Mouse (Mus musculus) bone marrow, adult 2 months (tissue): ENCODE measurements around the gene Trim71. TPM values are rescaled to one million over a fixed set of nuclear protein-coding genes. Genes with fewer than 3 reads are reported as not detected.

Experiments
- H3K27ac ChIP-seq: fragments of 200-500 bp; 2 replicates; pipeline ENCODE4 v1.5.1; 2012; ENCODE audit warnings: low read depth, mild to moderate bottlenecking, control low read depth, inconsistent platforms, low read length; ENCODE audit not compliant: control insufficient read depth, poor library complexity, insufficient read depth
- H3K4me1 ChIP-seq: fragments of 200-500 bp; 2 replicates; pipeline ENCODE4 v1.6.1; 2011; ENCODE audit warnings: low read length; ENCODE audit not compliant: control insufficient read depth, insufficient read depth
- H3K4me3 ChIP-seq: fragments of 200-500 bp; replicated peaks from 2 replicates; pipeline ENCODE3; 2011; ENCODE audit warnings: mild to moderate bottlenecking, low read depth, low read length, control low read depth; ENCODE audit not compliant: control insufficient read depth
- CTCF ChIP-seq: fragments of 200-500 bp; IDR thresholded peaks from 2 replicates; pipeline ENCODE4 v1.5.1; 2011; ENCODE audit warnings: low read length, control low read depth; ENCODE audit not compliant: control insufficient read depth, insufficient read depth
- POLR2A ChIP-seq: fragments of 200-500 bp; IDR thresholded peaks from 2 replicates; pipeline ENCODE4 v1.6.1; 2011; ENCODE audit warnings: low read depth, mild to moderate bottlenecking, control low read depth, low read length, borderline replicate concordance; ENCODE audit not compliant: control insufficient read depth
- WGBS: fragments of 180-500 bp; shearing (Covaris S2); methylation state at CpG from one replicate; pipeline ENCODE4 v1.1.7; 2018; 5-methylcytosine and 5-hydroxymethylcytosine counted together
- polyA plus RNA-seq: library from polyadenylated mRNA; stranded (reverse); fragments of >200 nt; gene quantifications from 2 replicates; pipeline ENCODE4 v1.2.4, GENCODE M21; 2011; ENCODE audit warnings: low replicate concordance; ENCODE audit not compliant: missing spikeins, insufficient read depth, insufficient read length

Trim71 gene
- polyA plus RNA-seq, 1 experiment = 4.1 TPM

DNA sequence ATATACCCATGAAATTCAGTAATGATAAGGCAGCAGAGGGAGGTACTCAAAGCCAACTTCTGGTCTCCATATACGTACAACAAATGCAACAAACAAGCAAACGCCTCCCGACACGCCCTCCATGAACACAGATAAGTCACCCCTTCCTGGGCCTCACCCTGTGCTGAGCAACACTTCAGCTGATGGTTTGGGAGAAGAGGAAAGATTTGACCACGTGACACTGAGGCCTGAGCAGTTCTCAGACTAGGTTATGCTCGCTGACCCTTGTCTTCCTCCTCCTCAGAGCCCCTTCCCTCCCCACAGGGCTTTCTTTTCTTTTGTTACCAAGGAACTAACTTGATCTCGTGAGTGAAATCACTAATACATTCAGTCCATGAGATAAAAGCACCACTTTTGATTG lies 97.3 kb downstream of the Trim71 start:
- H3K4me3 ChIP-seq = no peak overlapping the region
- H3K4me1 ChIP-seq = no peaks in the 10 kb centered on the region
- 72% methylated on average over 7 of the region's 7 CpGs for WGBS
- H3K27ac ChIP-seq = no peak overlapping the region
- TF ChIP-seq POLR2A (no peak), CTCF (no peak)

DNA sequence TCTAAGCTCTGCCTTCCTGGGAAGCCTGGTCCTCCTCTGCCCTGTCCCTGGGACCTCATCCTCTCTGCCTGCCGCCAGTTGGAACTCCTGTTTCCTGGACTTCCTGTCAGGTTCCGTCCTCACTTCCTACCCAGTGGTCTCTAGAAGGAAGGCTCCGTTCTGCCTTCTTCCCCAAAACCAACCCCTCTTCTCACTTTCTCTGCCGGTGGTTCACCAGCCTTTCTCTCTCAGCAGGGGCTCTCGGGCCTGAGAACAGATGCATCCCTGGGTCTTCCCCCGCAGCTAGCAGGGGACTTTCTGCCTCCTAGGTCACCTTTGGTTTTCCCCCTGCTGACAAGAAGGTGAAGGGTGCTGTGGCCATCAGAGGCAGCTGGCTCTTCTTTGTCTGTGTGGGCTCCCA lies 98.7 kb downstream of the Trim71 start:
- no peaks in the 10 kb centered on the region for H3K4me1 ChIP-seq
- TF ChIP-seq CTCF (no peak), POLR2A (no peak)
- H3K27ac ChIP-seq = no peak overlapping the region
- no peak overlapping the region for H3K4me3 ChIP-seq
- 46% methylated on average over 6 of the region's 6 CpGs for WGBS

DNA sequence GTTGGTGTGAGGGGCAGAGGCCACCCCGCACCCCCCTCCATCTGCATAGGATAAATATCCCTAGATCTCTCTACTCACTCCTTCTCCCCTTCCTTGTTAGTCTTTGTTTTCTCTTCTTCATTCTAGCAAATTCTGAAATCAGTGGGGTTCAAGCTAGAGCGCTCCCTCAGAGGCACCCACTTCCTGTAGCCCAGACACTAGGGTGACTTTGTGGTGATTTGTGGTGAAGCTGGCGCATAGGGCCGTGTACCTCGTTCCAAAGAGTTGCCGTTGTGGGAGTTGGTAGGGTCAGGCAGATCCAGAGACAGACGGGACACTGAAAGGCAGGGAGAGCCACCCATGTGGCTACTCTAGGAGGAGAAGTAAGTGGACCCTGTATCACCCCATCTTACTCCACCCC lies 101.6 kb downstream of the Trim71 start:
- Histone ChIP-seq H3K4me1 (no peaks in the 10 kb centered on the region), H3K4me3 (no peak overlapping the region), H3K27ac (no peak overlapping the region)
- 72% methylated on average over 7 of the region's 7 CpGs for WGBS
- no peak for TF ChIP-seq POLR2A
- TF ChIP-seq CTCF = no peak

DNA sequence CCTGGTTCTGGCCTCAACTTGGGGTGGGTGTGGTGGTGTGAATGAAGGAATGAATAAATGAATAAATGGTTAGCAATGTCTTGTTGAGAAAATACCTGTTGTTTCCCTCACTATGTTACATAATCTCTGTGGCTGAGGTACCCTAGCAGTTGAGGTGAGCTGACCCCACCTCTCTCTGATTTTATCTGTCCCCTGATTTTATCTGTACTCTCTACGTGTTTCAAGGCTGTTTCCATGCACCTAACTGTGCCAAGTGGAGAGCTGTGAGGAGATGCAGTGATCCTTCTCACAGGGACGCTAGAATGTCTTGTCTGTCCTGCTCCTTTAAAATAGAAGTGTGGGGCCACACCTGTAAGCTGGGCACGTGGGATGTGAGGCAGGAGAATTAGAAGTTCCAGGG lies 105.7 kb downstream of the Trim71 start:
- no peak for TF ChIP-seq CTCF
- no peak for TF ChIP-seq POLR2A
- Histone ChIP-seq H3K4me1 (no peaks in the 10 kb centered on the region), H3K27ac (no peak overlapping the region), H3K4me3 (no peak overlapping the region)
- WGBS = 66% methylated on average over 3 of the region's 3 CpGs

Other genes starting within 250 kb of the Trim71 start
- gene Bcl2a1c, start 234.2 kb downstream of the Trim71 start, polyA plus RNA-seq = not detected in 2 replicates
- gene Crtap, start 173.7 kb downstream of the Trim71 start, polyA plus RNA-seq = 9.0 and 11.5 TPM in 2 replicates
- 4.7 and 11.0 TPM in 2 replicates for gene Glb1, start 163.3 kb downstream of the Trim71 start, polyA plus RNA-seq
- gene Tmppe, start 163.3 kb downstream of the Trim71 start, polyA plus RNA-seq = 0.81 and 3.5 TPM in 2 replicates
- 1.2 TPM in 1 of 2 replicates, not detected in the other for gene Ccr4, start 59.5 kb downstream of the Trim71 start, polyA plus RNA-seq
- not detected in 2 replicates for gene C130032M10Rik, start 48.7 kb downstream of the Trim71 start, polyA plus RNA-seq
- 20.6 and 34.5 TPM in 2 replicates for gene Cnot10, start 75.8 kb upstream of the Trim71 start, polyA plus RNA-seq
- gene Dync1li1, start 124.4 kb upstream of the Trim71 start, polyA plus RNA-seq = 17.9 and 25.0 TPM in 2 replicates
- 12.4 and 21.3 TPM in 2 replicates for gene Cmtm6, start 166.7 kb upstream of the Trim71 start, polyA plus RNA-seq
- gene Cmtm7, start 217.5 kb upstream of the Trim71 start, polyA plus RNA-seq = 106 and 300 TPM in 2 replicates